Mouse (Mus musculus) liver, embryonic 14.5 days (tissue): ENCODE measurements at regions not wholly inside any gene's neighbourhood (a gene's known extent, or its start where the extent isn't known, plus 50 kb on each side); places are given as distances from the start of the nearest gene placed in this dataset.

Source experiments
- ATAC-seq: fragments of 200-750 bp; cut with Nextera tagmentation; 2 replicates; pipeline ENCODE4 v1.8.0; 2017; ENCODE audit warnings: moderate number of reproducible peaks, mild to moderate bottlenecking, moderate library complexity; ENCODE audit not compliant: insufficient read depth
- DNase-seq, 3 experiments: peaks; one replicate each; pipeline ENCODE4 v3.0.0-alpha.2; 2012 to 2013; ENCODE audit warnings: low read depth in 3 of 3, low spot score in 3 of 3
- H3K27ac ChIP-seq: fragments of 300-500 bp; sonication (generic); 2 replicates; pipeline ENCODE4 v1.5.1; 2014; ENCODE audit warnings: moderate library complexity, mild to moderate bottlenecking, control low read depth, inconsistent platforms
- H3K27me3 ChIP-seq: fragments of 300-500 bp; sonication (generic); 2 replicates; pipeline ENCODE4 v1.6.1; 2014; ENCODE audit warnings: mild to moderate bottlenecking, low read length, moderate library complexity; ENCODE audit not compliant: control insufficient read depth, insufficient read depth
- H3K36me3 ChIP-seq: fragments of 300-500 bp; sonication (generic); replicated peaks from 2 replicates; pipeline ENCODE4 v1.6.1; 2014; ENCODE audit warnings: low read depth; ENCODE audit not compliant: control insufficient read depth, insufficient read depth
- H3K4me1 ChIP-seq, 2 experiments: fragments of 200-500 bp in 1 of 2; fragments of 300-500 bp in 1 of 2; sonication (generic) in 1 of 2; replicated peaks; 2 replicates each; pipeline ENCODE4 v1.6.1; 2012 to 2014; ENCODE audit warnings: antibody characterized with exemption in 1 of 2, inconsistent platforms in 1 of 2, low read length in 1 of 2; ENCODE audit not compliant: control insufficient read depth in 2 of 2, insufficient read depth in 2 of 2
- H3K4me2 ChIP-seq: fragments of 300-500 bp; sonication (generic); 2 replicates; pipeline ENCODE4 v1.6.1; 2014; ENCODE audit warnings: low read depth, mild to moderate bottlenecking, control low read depth, moderate library complexity
- H3K4me3 ChIP-seq, 2 experiments: fragments of 200-500 bp in 1 of 2; fragments of 300-500 bp in 1 of 2; sonication (generic) in 1 of 2; 2 replicates each; pipeline ENCODE4 v1.5.1; 2012 to 2014; ENCODE audit warnings: low read depth in 2 of 2, low read length in 2 of 2, mild to moderate bottlenecking in 2 of 2, control low read depth in 1 of 2, inconsistent platforms in 1 of 2, moderate library complexity in 1 of 2; ENCODE audit not compliant: insufficient read depth in 1 of 2
- H3K9ac ChIP-seq: fragments of 300-500 bp; sonication (generic); replicated peaks from 2 replicates; pipeline ENCODE4 v1.6.1; 2014; ENCODE audit warnings: mild to moderate bottlenecking, control low read depth, moderate library complexity
- H3K9me3 ChIP-seq: fragments of 300-500 bp; sonication (generic); 2 replicates; pipeline ENCODE4 v1.6.1; 2016; ENCODE audit warnings: low read length, mixed read lengths; ENCODE audit not compliant: control insufficient read depth
- CTCF ChIP-seq: IDR thresholded peaks from 2 replicates; pipeline ENCODE4 v1.5.1; 2016; ENCODE audit warnings: antibody characterized with exemption, low read depth, control low read depth
- EP300 ChIP-seq: IDR thresholded peaks from 2 replicates; pipeline ENCODE4 v1.6.1; 2016; ENCODE audit warnings: antibody characterized with exemption, low read depth
- WGBS: fragments of 180-500 bp; shearing (Covaris S2); extraction: QIAGEN DNeasy Blood & Tissue Kit; methylation state at CpG from one replicate; pipeline ENCODE4 v1.1.7; 2014; ENCODE audit not compliant: insufficient replicate concordance; 5-methylcytosine and 5-hydroxymethylcytosine counted together

GRCm38 (mm10) chr9:43491024-43491751 lies 180.5 kb downstream of the Trim29 start:
- peak in 2 of 3 experiments; percentile 4 to 10 for DNase-seq
- H3K9me3 ChIP-seq: no peaks in the 10 kb centered on the region
- WGBS: 49% methylated on average over 12 of the region's 12 CpGs

DNA sequence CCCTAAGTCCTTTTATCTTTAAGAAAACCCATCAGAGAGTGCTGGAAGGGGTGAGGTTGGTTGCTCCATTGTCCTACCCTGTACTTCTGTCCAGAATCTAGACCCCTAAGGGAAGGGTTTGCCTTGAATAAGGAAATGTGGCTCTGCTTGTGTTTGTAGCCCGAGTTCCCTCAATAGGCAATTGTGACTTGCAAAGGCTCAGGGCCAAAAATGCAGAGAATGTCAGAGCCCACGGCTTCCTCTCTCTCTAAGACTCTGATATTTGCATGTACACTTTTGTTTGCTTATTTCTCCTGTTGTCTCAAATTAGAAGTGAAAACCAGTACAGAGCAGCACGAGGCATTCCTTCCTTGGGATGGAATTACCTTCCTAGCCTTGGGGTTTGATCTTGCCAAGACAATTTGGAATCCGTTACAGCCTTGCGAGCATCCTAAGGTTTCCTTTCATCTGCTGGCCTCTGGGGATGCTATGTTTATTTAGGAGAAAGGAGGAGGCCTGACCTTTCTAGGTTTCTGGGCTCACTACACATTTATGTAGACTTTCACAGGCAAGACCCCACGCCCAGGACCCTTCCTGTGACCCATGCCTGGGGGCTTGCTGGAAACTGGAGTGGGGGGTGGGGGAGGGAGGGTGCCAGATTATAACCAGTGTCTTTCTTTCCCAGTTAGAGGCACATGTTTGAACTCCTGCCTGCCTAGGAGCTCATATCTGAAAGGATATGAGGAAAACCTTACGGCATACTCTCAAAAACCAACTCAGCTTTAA lies 181.8 kb downstream of the Trim29 start:
- no peaks in the 10 kb centered on the region for H3K36me3 ChIP-seq
- ATAC-seq (no peak), DNase-seq (no peak)
- H3K27ac ChIP-seq: no peak overlapping the region
- no peaks in the 10 kb centered on the region for H3K27me3 ChIP-seq
- H3K9me3 ChIP-seq: no peaks in the 10 kb centered on the region
- H3K4me1 ChIP-seq: no peaks in the 10 kb centered on the region
- WGBS: 39% methylated on average over 7 of the region's 7 CpGs
- no peak for TF ChIP-seq CTCF
- TF ChIP-seq EP300: no peak
- H3K9ac ChIP-seq: no peak overlapping the region
- no peak overlapping the region for H3K4me2 ChIP-seq
- H3K4me3 ChIP-seq: no peak overlapping the region

More at GRCm38 (mm10) chr9:43491024-43491751, 180.5 kb downstream of the Trim29 start:
- Histone ChIP-seq H3K9ac (no peak overlapping the region), H3K4me3 (no peak overlapping the region), H3K27ac (no peak overlapping the region), H3K4me2 (no peak overlapping the region), H3K36me3 (no peaks in the 10 kb centered on the region), H3K27me3 (no peaks in the 10 kb centered on the region), H3K4me1 (no peaks in the 10 kb centered on the region)
- ATAC-seq: no peak
- TF ChIP-seq EP300: no peak
- peak; percentile 54 for TF ChIP-seq CTCF

DNA sequence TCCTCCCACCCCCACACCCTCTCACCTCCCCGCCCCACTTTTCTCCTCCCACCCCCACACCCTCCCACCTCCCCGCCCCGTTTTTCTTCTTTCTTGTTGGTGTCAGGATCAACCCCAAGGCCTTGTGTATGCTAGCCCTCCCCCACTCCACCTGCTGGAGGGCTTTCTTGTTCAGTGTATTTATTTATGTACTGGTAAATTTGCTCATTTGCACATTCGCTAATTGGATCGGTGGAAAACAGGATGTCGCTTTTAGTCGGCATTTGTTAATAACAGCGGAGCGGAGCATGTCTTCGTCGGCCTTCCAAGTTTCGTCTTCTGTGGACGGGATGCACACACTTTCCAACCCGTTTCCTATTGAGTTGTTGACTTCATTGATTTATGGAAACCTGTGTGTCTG lies 187.9 kb downstream of the Trim29 start:
- WGBS: 73% methylated on average over 14 of the region's 14 CpGs
- DNase-seq: no peak
- no peaks in the 10 kb centered on the region for H3K27me3 ChIP-seq
- no peak for ATAC-seq
- H3K9ac ChIP-seq: no peak overlapping the region
- TF ChIP-seq CTCF: no peak
- TF ChIP-seq EP300: no peak
- H3K9me3 ChIP-seq: no peaks in the 10 kb centered on the region
- H3K4me3 ChIP-seq: no peak overlapping the region
- no peak overlapping the region for H3K27ac ChIP-seq
- no peak overlapping the region for H3K4me2 ChIP-seq
- no peaks in the 10 kb centered on the region for H3K36me3 ChIP-seq
- H3K4me1 ChIP-seq: no peaks in the 10 kb centered on the region

GRCm38 (mm10) chr9:43504270-43504932 lies 193.8 kb downstream of the Trim29 start:
- Histone ChIP-seq H3K4me1 (no peaks in the 10 kb centered on the region), H3K27ac (no peak overlapping the region), H3K27me3 (no peaks in the 10 kb centered on the region; the same call in 1 of the 2 replicates), H3K9me3 (no peaks in the 10 kb centered on the region), H3K9ac (no peak overlapping the region), H3K4me2 (no peak overlapping the region), H3K4me3 (no peak overlapping the region), H3K36me3 (no peaks in the 10 kb centered on the region)
- no peak for TF ChIP-seq EP300
- no peak for TF ChIP-seq CTCF
- DNase-seq: no peak
- no peak for ATAC-seq
- 21% methylated on average over 14 of the region's 14 CpGs for WGBS

DNA sequence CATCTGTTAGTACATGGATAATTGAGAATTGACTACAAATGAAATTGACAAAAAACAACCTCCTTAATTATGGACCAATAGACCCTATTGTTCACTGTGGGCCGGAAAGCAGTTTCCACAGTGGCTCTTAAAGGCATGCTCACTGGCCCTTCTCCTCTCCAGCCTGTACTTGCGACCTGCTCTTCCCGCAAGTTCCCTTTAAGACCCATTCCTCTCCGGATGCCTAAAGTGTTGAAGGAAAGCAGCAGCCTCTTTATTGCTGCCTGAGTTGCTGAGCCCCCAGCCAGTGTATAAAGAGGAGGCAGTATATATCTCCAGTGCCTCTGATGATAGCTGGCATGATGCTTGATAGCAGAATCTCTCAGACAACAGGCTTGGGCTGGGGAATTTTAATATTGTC lies 195.2 kb downstream of the Trim29 start:
- no peaks in the 10 kb centered on the region for H3K36me3 ChIP-seq
- ATAC-seq: no peak

More for the DNA sequence above, 195.2 kb downstream of the Trim29 start:
- TF ChIP-seq EP300 (no peak), CTCF (no peak)
- Histone ChIP-seq H3K9ac (no peak overlapping the region), H3K27ac (no peak overlapping the region), H3K4me3 (no peak overlapping the region), H3K4me2 (no peak overlapping the region), H3K27me3 (no peaks in the 10 kb centered on the region; the same call in 1 of the 2 replicates), H3K9me3 (no peaks in the 10 kb centered on the region), H3K4me1 (no peaks in the 10 kb centered on the region)
- DNase-seq: no peak
- WGBS: 37% methylated on average over 4 of the region's 4 CpGs
